Mouse (Mus musculus) gastrocnemius, postnatal 36 days (tissue): ENCODE results near the gene Pls3. TPM values are rescaled to one million over a fixed set of nuclear protein-coding genes. Genes with fewer than 3 reads are reported as not detected.
"Not testable (repeated sequence)": the region's sequence is repeated elsewhere in the genome, so short reads cannot be mapped to it uniquely, and the experiment has no call there.

ENCODE experiments used
- DNase-seq, 2 experiments: peaks; one replicate each; pipeline ENCODE4 v3.0.0; 2022
- intact Hi-C: fragments of 180-260 bp; cut with DNase I; formaldehyde crosslinking; loops from one replicate; pipeline ENCODE4 v1.15.1; 2025
- total RNA-seq, 2 experiments: library from RNA; stranded (reverse); gene quantifications; 2 replicates each; pipeline ENCODE4 v1.2.3; 2021

The Pls3 gene
- total RNA-seq, 2 experiments from 2014 or later: 13.7 to 14.0 TPM

GRCm38 (mm10) chrX:75796583-75796982 lies 78.4 kb downstream of the Pls3 start:
- no peak for DNase-seq
- intact Hi-C loops: loop anchor here (2.0 kb wide), 1 partner anchor 404 kb away; no protein-coding TSS in a partner anchor

- intact Hi-C loops: no loop called here
- DNase-seq: no peak
Measured at GRCm38 (mm10) chrX:75779796-75780195, 95.2 kb downstream of the Pls3 start.

- intact Hi-C loops: no loop called here
- DNase-seq: no peak
Measured at GRCm38 (mm10) chrX:75777461-75777860, 97.5 kb downstream of the Pls3 start.

GRCm38 (mm10) chrX:75764794-75765328 lies 110.1 kb downstream of the Pls3 start:
- intact Hi-C loops: no loop called here
- no peak for DNase-seq

- intact Hi-C loops: no loop called here
- peak in 1 of 2 experiments; percentile 20 for DNase-seq
Measured at GRCm38 (mm10) chrX:75764135-75764793, 110.7 kb downstream of the Pls3 start.

- DNase-seq, intact Hi-C loops: not testable (repeated sequence)
Measured at GRCm38 (mm10) chrX:75759461-75759860, 115.5 kb downstream of the Pls3 start.

GRCm38 (mm10) chrX:75759036-75759435 lies 115.9 kb downstream of the Pls3 start:
- DNase-seq: peak in 1 of 2 experiments; percentile 70
- intact Hi-C loops: not testable (repeated sequence)

- peak in 1 of 2 experiments; percentile 51 for DNase-seq
- intact Hi-C loops: not testable (repeated sequence)
Measured at GRCm38 (mm10) chrX:75757966-75758365, 117.0 kb downstream of the Pls3 start.

- intact Hi-C loops, DNase-seq: not testable (repeated sequence)
Measured at GRCm38 (mm10) chrX:75754531-75754930, 120.5 kb downstream of the Pls3 start.

GRCm38 (mm10) chrX:75750126-75750725 lies 124.8 kb downstream of the Pls3 start:
- peak in 1 of 2 experiments; percentile 30 for DNase-seq
- intact Hi-C loops: not testable (repeated sequence)

- intact Hi-C loops: not testable (repeated sequence)
- DNase-seq: peak in 1 of 2 experiments; percentile 44
Measured at GRCm38 (mm10) chrX:75749312-75749711, 125.7 kb downstream of the Pls3 start.

GRCm38 (mm10) chrX:75744466-75744865 lies 130.5 kb downstream of the Pls3 start:
- DNase-seq: peak in 1 of 2 experiments; percentile 57
- intact Hi-C loops: not testable (repeated sequence)

GRCm38 (mm10) chrX:75739464-75739863 lies 135.5 kb downstream of the Pls3 start:
- DNase-seq, intact Hi-C loops: not testable (repeated sequence)
